Mouse (Mus musculus): ENCODE results near the gene Crebl2.

- TF ChIP-seq CTCF (IDR thresholded peaks at IDR 0.05; ENCODE audit: low read depth, low read length) (no peak), EP300 (IDR thresholded peaks at IDR 0.05; ENCODE audit: insufficient read depth, low read depth, low read length) (no peak), POLR2A (IDR thresholded peaks at IDR 0.05; ENCODE audit: insufficient read depth, low read length) (no peak)
Observed at GRCm38 (mm10) chr6:134855926-134856325, 26.0 kb downstream of the Crebl2 start.
